Mouse (Mus musculus): ENCODE data around the gene Spin2f. TPM values are rescaled to one million over a fixed set of nuclear protein-coding genes. Genes with fewer than 3 reads are reported as not detected.
"Not testable (repeated sequence)": the region's sequence is repeated elsewhere in the genome, so short reads cannot be mapped to it uniquely, and the experiment has no call there.

The Spin2f gene
- polyA plus RNA-seq (2015; fragmentation: Nextera tagmentation; extraction: Ambion mirVana), result not detected in 2 replicates

DNA sequence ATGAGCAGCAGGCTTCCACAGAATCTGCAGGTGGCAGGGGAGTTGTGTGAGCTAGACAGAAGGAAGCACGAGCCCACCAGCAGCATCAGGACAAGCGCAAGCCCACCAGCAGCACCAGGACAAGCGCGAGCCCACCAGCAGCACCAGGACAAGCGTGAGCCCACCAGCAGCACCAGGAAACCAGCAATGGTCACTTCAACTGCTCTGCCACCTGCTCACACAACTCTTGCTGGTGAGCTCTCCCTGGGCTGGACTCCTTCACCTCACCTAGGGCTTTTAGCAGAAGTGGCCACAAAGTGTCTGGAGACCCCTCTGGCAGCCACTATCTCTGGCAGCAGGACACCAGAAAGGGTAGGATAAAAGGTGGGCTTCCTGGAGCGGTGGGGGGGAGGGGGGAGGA is at the start of gene Spin2f:
TSS of gene Spin2f (plus strand) at position 301 of the 400 bp plus-strand sequence.
- H3K27ac ChIP-seq (ENCODE audit: low read depth, low read length); H3K9me3 ChIP-seq (ENCODE audit: control insufficient read depth, low read length); H3K9ac ChIP-seq (ENCODE audit: low read depth, low read length); H3K36me3 ChIP-seq (ENCODE audit: control insufficient read depth, insufficient read depth, low read length); H3K4me1 ChIP-seq (ENCODE audit: control insufficient read depth, insufficient read depth, low read depth, low read length); H3K4me3 ChIP-seq (ENCODE audit: low read length); H3K27me3 ChIP-seq (replicated peaks; ENCODE audit: control insufficient read depth, insufficient read depth, low read length); ATAC-seq; H3K4me2 ChIP-seq (ENCODE audit: low read length): not testable (repeated sequence)
- 50% methylated on average over 1 of the region's 6 CpGs for WGBS

DNA sequence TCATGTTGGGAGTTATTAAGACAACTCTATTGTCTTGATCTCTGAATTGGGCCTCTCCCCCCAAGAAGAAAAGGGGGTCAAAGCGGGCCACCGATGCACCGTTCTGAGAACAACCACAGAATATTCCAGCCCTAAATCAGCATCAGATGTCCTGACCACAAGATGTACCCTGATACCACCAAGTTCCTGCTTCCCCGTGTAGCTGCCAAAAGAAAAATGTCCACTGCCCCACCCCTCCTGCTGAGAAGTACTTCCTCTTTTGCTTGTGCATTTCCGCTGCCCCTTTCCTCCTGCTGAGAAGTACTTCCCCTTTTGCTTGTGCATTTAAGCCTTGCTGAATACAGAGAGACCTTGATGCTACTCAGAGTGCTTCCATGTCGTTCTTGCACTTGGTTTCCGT is 41.6 kb upstream of the Spin2f start:
- H3K36me3 ChIP-seq (ENCODE audit: control insufficient read depth, insufficient read depth, low read length); H3K27ac ChIP-seq (ENCODE audit: low read depth, low read length); H3K4me3 ChIP-seq (ENCODE audit: low read length); H3K4me2 ChIP-seq (ENCODE audit: low read length); ATAC-seq; H3K9ac ChIP-seq (ENCODE audit: low read depth, low read length); H3K27me3 ChIP-seq (replicated peaks; ENCODE audit: control insufficient read depth, insufficient read depth, low read length); H3K4me1 ChIP-seq (ENCODE audit: control insufficient read depth, insufficient read depth, low read depth, low read length): not testable (repeated sequence)
- WGBS, result 83% methylated on average over 7 of the region's 7 CpGs
- H3K9me3 ChIP-seq (ENCODE audit: control insufficient read depth, low read length), result peaks cover 13% of the 10 kb centered on the region

DNA sequence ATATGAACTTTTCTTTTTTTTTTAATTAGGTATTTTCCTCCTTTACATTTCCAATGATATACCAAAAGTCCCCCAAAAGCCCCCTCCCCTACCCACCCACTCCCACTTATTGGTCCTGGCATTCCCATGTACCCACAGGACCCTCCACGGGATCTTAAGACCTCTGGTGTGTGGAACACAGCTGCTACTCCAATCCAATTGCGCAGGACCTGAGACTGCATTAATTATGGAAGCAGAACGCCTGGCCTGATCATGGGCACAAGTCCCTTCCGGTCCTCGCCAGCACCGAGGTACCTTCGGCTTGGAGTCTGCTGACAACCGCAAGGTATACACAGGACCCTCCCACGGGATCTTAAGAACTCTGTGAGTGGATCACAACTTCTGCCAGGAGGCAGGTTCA is 30.2 kb upstream of the Spin2f start:
- peaks cover 24% of the 10 kb centered on the region for H3K9me3 ChIP-seq (ENCODE audit: control insufficient read depth, low read length)
- H3K4me1 ChIP-seq (ENCODE audit: control insufficient read depth, insufficient read depth, low read depth, low read length); ATAC-seq; H3K4me2 ChIP-seq (ENCODE audit: low read length); H3K36me3 ChIP-seq (ENCODE audit: control insufficient read depth, insufficient read depth, low read length); H3K27ac ChIP-seq (ENCODE audit: low read depth, low read length); H3K4me3 ChIP-seq (ENCODE audit: low read length); H3K9ac ChIP-seq (ENCODE audit: low read depth, low read length); H3K27me3 ChIP-seq (replicated peaks; ENCODE audit: control insufficient read depth, insufficient read depth, low read length): not testable (repeated sequence)
- 86% methylated on average over 9 of the region's 9 CpGs for WGBS

DNA sequence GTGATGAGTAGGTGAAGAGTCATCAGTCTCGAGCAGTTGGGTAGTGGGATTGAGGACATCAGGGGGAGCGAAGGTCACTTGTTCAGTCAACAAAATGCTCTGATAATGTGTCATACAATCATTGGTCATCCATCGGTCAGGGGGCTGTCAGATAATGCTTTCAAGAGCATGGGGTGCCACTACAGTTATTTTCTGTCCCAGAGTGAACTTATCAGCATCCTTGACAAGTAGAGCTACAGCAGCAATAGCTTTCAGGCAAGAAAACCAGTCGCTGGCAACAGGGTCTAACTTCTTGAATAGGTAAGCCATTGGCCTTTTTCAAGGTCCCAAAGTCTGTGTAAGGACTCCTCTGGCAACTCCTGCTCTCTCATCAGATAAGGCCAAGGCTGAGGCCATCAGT is 18.6 kb upstream of the Spin2f start:
- H3K4me2 ChIP-seq (ENCODE audit: low read length); H3K27ac ChIP-seq (ENCODE audit: low read depth, low read length); H3K27me3 ChIP-seq (replicated peaks; ENCODE audit: control insufficient read depth, insufficient read depth, low read length); H3K4me3 ChIP-seq (ENCODE audit: low read length); ATAC-seq; H3K4me1 ChIP-seq (ENCODE audit: control insufficient read depth, insufficient read depth, low read depth, low read length); H3K9ac ChIP-seq (ENCODE audit: low read depth, low read length); H3K36me3 ChIP-seq (ENCODE audit: control insufficient read depth, insufficient read depth, low read length): not testable (repeated sequence)
- 68% methylated on average over 4 of the region's 4 CpGs for WGBS
- H3K9me3 ChIP-seq (ENCODE audit: control insufficient read depth, low read length), result peaks cover 29% of the 10 kb centered on the region

DNA sequence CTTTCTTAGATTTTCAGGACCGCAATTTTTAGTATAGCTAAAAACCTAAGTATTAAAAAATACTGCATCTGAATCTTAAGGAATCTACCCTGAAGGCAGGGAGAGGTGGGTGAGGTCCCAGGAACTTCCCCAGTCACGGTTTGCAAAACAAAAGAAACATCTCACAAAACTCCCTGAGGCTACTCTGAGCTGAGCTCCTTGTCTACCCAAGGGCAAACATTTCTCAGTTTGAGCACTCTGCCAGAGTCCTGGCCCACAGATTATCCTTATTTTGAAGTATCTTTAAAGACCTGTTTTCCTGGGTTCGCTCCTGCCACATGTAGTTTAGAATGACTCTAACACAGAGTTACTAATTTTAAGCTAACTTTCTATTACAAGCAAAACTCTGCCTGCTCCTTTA is 11.9 kb upstream of the Spin2f start:
- not testable (repeated sequence) for H3K4me1 ChIP-seq (ENCODE audit: control insufficient read depth, insufficient read depth, low read depth, low read length); H3K9ac ChIP-seq (ENCODE audit: low read depth, low read length); H3K9me3 ChIP-seq (ENCODE audit: control insufficient read depth, low read length); H3K4me2 ChIP-seq (ENCODE audit: low read length); H3K27ac ChIP-seq (ENCODE audit: low read depth, low read length); H3K36me3 ChIP-seq (ENCODE audit: control insufficient read depth, insufficient read depth, low read length); ATAC-seq; H3K4me3 ChIP-seq (ENCODE audit: low read length); H3K27me3 ChIP-seq (replicated peaks; ENCODE audit: control insufficient read depth, insufficient read depth, low read length)
- WGBS, result 85% methylated on average over 3 of the region's 3 CpGs

Other genes starting within 250 kb of the Spin2f start
- not detected in 2 replicates for gene Btbd35f29, start 136.2 kb upstream of the Spin2f start, polyA plus RNA-seq (2015; fragmentation: Nextera tagmentation; extraction: Ambion mirVana)
- gene Btbd35f26, start 82.6 kb downstream of the Spin2f start, polyA plus RNA-seq (2015; fragmentation: Nextera tagmentation; extraction: Ambion mirVana), result not detected in 2 replicates
- not detected in 2 replicates for gene Btbd35f19, start 130.0 kb downstream of the Spin2f start, polyA plus RNA-seq (2015; fragmentation: Nextera tagmentation; extraction: Ambion mirVana)